Mouse (Mus musculus) frontal cortex, postnatal 25 days (tissue): ENCODE measurements at regions not wholly inside any gene's neighbourhood (a gene's known extent, or its start where the extent isn't known, plus 50 kb on each side); places are given as distances from the start of the nearest gene placed in this dataset.

ENCODE experiments used
- DNase-seq, 2 experiments: peaks; one replicate each; pipeline ENCODE4 v3.0.0; 2022; ENCODE audit warnings: low spot score in 2 of 2

DNA sequence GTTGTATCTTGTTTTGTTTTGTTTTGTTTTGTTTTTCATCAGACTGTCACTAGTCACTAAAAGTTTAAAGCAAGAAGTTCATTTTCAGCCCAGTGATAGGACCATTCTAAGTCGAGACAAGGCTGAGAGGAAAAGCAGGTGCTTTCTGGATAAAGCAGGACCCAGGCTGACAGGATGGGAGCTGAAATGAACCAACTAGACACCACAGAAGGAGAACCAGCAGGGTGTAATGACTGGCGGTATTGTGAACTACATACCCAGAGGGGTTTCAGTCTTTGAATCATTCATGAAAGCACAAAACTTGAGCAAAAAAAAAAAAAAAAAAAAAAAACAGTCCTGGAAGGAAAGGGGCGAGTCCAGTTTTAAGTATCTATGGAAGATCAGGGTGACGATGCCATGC is 75.9 kb upstream of the Tenm4 start:
- no peak for DNase-seq

DNA sequence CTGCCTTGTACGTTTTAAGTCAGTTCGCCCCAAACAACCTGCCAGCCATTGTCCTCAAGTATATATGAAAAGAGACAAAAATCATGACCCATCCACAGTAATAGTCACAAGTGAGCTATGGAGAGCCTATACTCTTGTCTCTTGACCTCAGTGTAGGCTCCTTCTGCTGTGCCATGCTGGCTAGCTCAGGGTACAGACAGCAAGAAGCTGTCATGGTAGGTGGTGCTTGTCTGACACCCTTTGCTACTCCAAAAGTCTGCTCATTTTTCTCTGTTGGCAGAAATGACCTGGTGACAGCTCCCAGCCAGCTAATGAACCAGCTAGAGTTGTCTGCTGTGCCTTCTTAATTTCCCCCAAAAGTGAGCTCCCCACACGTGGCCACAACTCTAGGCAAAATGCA is 75.3 kb upstream of the Tenm4 start:
- DNase-seq = no peak

DNA sequence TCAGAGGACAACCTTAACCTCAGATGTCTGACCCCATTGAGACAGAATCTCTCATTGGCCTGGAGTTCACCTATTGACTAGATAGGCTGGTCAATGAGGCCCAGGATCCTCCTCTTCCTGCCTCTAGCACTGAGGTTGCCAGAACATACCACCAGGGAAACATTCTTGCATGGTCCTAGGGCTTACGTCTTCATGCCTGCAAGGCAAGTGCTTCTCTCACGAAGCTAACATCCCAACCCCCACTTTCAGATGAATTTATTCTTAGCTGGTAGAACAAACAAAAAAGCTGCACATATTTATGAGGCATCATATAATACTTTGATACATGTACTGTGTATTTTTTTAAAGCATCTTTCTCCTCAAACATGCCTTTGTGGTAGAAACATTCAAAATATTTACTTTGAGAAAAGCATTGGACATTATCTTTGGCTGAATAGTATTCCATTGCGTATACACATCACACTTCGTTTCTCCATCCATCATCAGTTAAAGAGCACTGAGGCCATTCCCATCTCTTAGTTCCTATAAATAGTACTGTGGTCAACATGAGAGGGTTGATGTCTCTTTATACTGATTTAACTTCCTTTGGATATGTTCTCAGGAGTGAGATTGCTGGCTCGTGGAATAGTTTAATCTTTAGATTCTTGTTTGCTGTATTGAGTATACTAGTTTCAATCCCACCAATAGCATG is 72.2 kb upstream of the Tenm4 start:
- DNase-seq = no peak

DNA sequence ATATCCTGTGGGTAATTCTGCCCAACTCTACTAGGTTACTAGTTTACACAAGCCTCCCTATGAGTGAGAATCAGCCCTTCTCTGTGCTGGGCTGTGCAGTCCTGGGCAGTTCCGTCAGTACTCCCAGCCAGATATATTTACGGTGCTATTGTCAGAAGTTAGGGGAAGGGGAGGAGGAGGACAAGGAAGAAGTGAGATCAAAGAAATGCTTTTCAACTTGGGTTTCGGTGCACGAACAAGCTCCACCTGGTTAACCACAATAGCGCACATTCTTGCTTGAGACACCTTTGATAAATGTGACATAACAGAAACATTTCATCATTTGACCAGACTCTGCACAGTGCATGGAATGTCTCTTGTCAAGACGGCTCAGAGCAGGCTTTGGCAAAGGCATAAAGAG is 68.3 kb upstream of the Tenm4 start:
- DNase-seq = no peak

DNA sequence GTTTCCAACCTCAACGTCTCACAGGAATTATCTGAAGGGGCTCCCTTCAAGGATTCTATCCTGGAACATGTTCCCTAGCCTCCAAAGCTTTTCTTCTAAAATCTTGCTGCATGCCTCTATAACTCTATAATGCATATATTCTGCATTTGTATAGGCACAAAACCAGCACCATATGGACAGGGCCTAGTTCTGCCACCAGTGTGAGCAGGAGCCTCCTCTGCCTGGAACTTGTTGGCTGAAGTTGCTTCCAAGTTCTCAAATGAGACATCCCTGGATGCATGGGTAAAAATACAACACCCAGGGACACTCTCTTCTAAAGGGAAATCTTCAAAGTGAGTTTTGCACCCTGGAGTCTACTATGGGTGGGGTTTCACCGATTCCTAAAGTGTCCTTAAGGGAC is 62.3 kb upstream of the Tenm4 start:
- DNase-seq = no peak

DNA sequence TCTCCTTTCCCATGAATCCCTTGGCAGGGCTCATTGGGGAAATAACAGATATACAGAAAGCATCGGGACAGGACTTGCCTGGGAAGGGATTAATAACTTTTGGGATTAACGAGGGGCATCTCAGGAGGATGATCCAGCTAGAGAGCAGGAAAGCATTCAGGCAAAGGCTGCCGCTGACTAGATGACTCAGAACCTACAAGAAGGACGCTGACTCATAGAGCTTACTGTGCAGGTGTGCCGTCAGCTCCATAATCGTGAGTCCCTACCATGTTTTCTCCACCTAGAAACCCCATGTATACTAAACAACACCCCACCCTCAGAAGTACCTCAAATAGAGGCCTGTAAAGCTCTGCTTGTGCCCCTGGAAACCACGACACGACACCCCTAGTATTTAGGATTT is 50.9 kb upstream of the Tenm4 start:
- no peak for DNase-seq
